Mouse (Mus musculus): Measurements from ENCODE around the gene Gm13889. TPM values are rescaled to one million over a fixed set of nuclear protein-coding genes. Genes with fewer than 3 reads are reported as not detected.

The Gm13889 gene
- polyA plus RNA-seq, 1 experiment from 2014 or later: 2.4 TPM

DNA sequence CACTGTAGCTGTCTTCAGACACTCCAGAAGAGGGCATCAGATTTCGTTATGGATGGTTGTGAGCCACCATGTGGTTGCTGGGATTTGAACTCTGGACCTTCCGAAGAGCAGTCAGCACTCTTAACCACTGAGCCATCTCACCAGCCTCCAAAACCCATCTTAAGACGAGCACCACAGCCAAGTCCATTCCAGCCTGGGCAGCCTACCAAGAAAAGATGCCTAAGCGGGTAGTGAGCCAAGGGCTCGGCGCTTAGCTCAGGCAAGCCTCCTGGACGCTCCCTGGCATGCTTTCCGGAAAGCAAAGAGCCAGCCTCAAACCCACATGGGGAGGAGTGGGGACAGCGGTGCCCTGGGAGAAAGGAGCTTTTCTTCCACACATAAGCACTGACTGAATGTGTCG, 45.1 kb downstream of the Gm13889 start:
- H3K4me3 ChIP-seq: no peak overlapping the region
- WGBS: 85% methylated on average over 10 of the region's 10 CpGs
- peaks cover 18% of the 10 kb centered on the region for H3K4me1 ChIP-seq
- H3K36me3 ChIP-seq (replicated peaks): no peaks in the 10 kb centered on the region
- no peaks in the 10 kb centered on the region for H3K27me3 ChIP-seq (replicated peaks; ENCODE audit: low read depth, poor library complexity, severe bottlenecking)
- no peaks in the 10 kb centered on the region for H3K9me3 ChIP-seq
- H3K27ac ChIP-seq (replicated peaks): no peak overlapping the region
- DNase-seq (ENCODE audit: low spot score): no peak

DNA sequence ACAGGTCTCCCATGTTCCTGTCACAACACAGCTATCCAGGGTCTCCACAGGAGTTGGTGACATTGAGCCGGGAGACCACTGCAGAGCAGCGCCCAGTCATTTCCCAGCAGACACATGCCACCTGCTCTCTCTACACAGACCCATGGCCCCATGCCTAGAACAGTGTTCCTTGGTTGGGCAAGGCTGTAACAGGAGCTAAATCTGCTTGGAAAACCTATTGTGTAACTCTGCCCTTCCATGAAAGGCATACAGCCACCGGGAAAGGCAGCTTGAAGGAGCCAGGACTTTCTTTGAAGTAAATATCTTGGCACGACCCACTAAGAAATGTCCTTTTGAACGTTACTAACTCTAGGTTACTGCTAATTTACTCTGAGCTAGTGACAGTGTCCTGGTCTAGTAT, 47.3 kb downstream of the Gm13889 start:
- Histone ChIP-seq H3K9me3 (no peaks in the 10 kb centered on the region), H3K27me3 (replicated peaks; ENCODE audit: low read depth, poor library complexity, severe bottlenecking) (no peaks in the 10 kb centered on the region), H3K36me3 (replicated peaks) (no peaks in the 10 kb centered on the region), H3K4me3 (no peak overlapping the region), H3K27ac (replicated peaks) (no peak overlapping the region), H3K4me1 (peaks cover 27% of the 10 kb centered on the region)
- DNase-seq (ENCODE audit: low spot score): no peak
- 84% methylated on average over 5 of the region's 5 CpGs for WGBS

DNA sequence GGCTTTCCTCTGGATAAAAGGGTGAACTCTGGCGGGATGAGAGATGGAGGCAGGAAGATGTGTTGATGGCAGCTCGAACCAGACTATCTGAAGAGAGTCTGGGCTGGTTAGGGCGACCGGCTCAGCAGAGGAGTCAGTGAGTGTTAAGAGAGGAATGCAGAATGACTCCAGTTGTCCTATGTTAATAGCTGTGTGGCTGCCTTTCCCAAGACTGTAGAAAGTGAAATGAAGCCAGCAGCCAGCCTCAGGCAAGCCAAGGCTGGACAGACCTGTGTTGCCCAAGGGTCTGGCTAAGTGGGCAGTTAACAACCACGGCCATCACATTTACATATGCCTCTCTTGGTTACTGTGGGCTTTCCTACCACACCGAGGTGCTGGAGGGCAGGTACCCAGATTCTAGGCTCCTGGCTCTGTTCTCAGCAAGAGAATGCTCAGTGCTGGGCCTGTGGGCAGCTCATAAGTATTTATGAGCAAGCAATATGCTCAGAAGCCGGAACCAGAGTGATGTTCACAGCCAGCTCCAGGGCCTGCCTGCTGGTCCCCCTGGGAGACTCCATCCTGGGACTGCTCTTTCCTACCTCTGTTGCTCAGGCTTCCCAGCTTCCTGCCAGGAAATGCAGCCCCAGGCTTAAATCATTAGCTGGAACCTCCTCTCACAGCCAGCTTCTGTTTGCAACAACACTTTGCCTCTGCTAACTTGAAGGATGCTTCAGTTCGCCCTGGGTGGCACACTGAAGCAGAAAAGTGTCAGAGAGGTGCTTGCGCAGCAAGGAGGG, 49.3 kb downstream of the Gm13889 start:
- no peak for DNase-seq (ENCODE audit: low spot score)
- H3K27ac ChIP-seq (replicated peaks): no peak overlapping the region
- H3K9me3 ChIP-seq: no peaks in the 10 kb centered on the region

DNA sequence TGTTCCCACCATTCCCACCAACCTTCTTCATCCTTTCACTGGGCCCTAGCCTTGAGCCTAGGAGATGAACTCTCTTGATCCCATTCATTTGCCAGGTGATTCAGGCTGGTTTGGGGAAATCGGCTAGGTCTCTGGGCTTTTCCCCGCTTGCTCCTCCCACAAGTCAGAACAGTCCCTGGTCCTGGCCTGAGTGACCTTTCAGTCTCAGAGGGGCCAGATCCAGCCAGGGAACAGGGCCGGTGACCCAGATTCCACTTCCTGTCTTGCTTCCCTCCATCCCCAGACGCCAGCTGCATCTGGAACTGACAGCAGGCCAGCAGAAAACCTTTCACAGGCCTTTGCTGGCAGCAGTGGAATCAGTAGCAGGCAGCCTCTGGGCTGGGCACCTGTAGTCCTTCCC, 50.7 kb downstream of the Gm13889 start:
- no peaks in the 10 kb centered on the region for H3K27me3 ChIP-seq (replicated peaks; ENCODE audit: low read depth, poor library complexity, severe bottlenecking)
- no peak overlapping the region for H3K4me3 ChIP-seq
- DNase-seq (ENCODE audit: low spot score): no peak
- H3K27ac ChIP-seq (replicated peaks): no peak overlapping the region
- peaks cover 33% of the 10 kb centered on the region for H3K4me1 ChIP-seq
- 19% methylated on average over 4 of the region's 4 CpGs for WGBS
- H3K9me3 ChIP-seq: no peaks in the 10 kb centered on the region
- no peaks in the 10 kb centered on the region for H3K36me3 ChIP-seq (replicated peaks)

More for the DNA sequence above, 49.3 kb downstream of the Gm13889 start:
- H3K4me3 ChIP-seq: no peak overlapping the region
- peaks cover 33% of the 10 kb centered on the region for H3K4me1 ChIP-seq
- 53% methylated on average over 9 of the region's 9 CpGs for WGBS
- no peaks in the 10 kb centered on the region for H3K36me3 ChIP-seq (replicated peaks)
- no peaks in the 10 kb centered on the region for H3K27me3 ChIP-seq (replicated peaks; ENCODE audit: low read depth, poor library complexity, severe bottlenecking)

Other genes starting within 250 kb of the Gm13889 start
- gene Ext2, start 134.6 kb downstream of the Gm13889 start, polyA plus RNA-seq (2016; fragmentation: Nextera tagmentation; extraction: Ambion mirVana): 73.6 and 76.0 TPM in 2 replicates
- 10.9 and 11.2 TPM in 2 replicates for gene Accs, start 107.3 kb downstream of the Gm13889 start, polyA plus RNA-seq (2016; fragmentation: Nextera tagmentation; extraction: Ambion mirVana)
- gene Accsl, start 88.0 kb downstream of the Gm13889 start, polyA plus RNA-seq (2016; fragmentation: Nextera tagmentation; extraction: Ambion mirVana): 0.14 and 0.34 TPM in 2 replicates
- not detected in 2 replicates for gene Gm27027, start 39.2 kb upstream of the Gm13889 start, polyA plus RNA-seq (2016; fragmentation: Nextera tagmentation; extraction: Ambion mirVana)
- gene Alkbh3, start 53.6 kb upstream of the Gm13889 start, polyA plus RNA-seq (2016; fragmentation: Nextera tagmentation; extraction: Ambion mirVana): 55.5 and 57.0 TPM in 2 replicates
- gene Hsd17b12, start 200.8 kb upstream of the Gm13889 start, polyA plus RNA-seq (2016; fragmentation: Nextera tagmentation; extraction: Ambion mirVana): 130 and 135 TPM in 2 replicates

Measured in embryonic facial prominence, embryonic 10.5 days (tissue).